Mouse (Mus musculus) spleen, adult 2 months (tissue): ENCODE measurements around the gene Cdk7. TPM values are rescaled to one million over a fixed set of nuclear protein-coding genes. Genes with fewer than 3 reads are reported as not detected.
A peak's percentile ranks its signal among the peaks of the same experiment; 100 is the strongest.

Experiments used
- DNase-seq, 2 experiments: peaks; one replicate each; pipeline versions ENCODE4 v3.0.0 to v3.0.0-alpha.2; 2012 to 2021; ENCODE audit warnings: low spot score in 2 of 2, low read depth in 1 of 2
- H3K27ac ChIP-seq: fragments of 200-500 bp; 2 replicates; pipeline ENCODE4 v1.5.1; 2012; ENCODE audit warnings: low read length, inconsistent platforms; ENCODE audit not compliant: insufficient read depth
- H3K27me3 ChIP-seq: fragments of 200-500 bp; 2 replicates; pipeline ENCODE4 v1.6.1; 2012; ENCODE audit warnings: mild to moderate bottlenecking, moderate library complexity, low read length, inconsistent platforms; ENCODE audit not compliant: control insufficient read depth, insufficient read depth
- H3K36me3 ChIP-seq: fragments of 200-500 bp; 2 replicates; pipeline ENCODE4 v1.6.1; 2012; ENCODE audit warnings: mild to moderate bottlenecking, low read length, inconsistent platforms; ENCODE audit not compliant: control insufficient read depth, insufficient read depth
- H3K4me1 ChIP-seq: fragments of 200-500 bp; 2 replicates; pipeline ENCODE4 v1.6.1; 2011; ENCODE audit warnings: inconsistent platforms; ENCODE audit not compliant: control insufficient read depth, insufficient read depth, insufficient read length
- H3K4me3 ChIP-seq: fragments of 200-500 bp; 2 replicates; pipeline ENCODE4 v1.5.1; 2011; ENCODE audit warnings: mild to moderate bottlenecking, inconsistent platforms; ENCODE audit not compliant: insufficient read depth, insufficient read length; ENCODE audit errors: extremely low read depth
- CTCF ChIP-seq: fragments of 200-500 bp; IDR thresholded peaks from 2 replicates; pipeline ENCODE4 v1.5.1; 2011; ENCODE audit warnings: mild to moderate bottlenecking, inconsistent platforms; ENCODE audit not compliant: insufficient read depth, insufficient read length, insufficient replicate concordance; ENCODE audit errors: extremely low read depth
- POLR2A ChIP-seq: fragments of 200-500 bp; IDR thresholded peaks from 2 replicates; pipeline ENCODE4 v1.6.1; 2011; ENCODE audit warnings: low read depth, low read length, inconsistent platforms
- WGBS: fragments of 180-500 bp; shearing (Covaris S2); methylation state at CpG from one replicate; pipeline ENCODE4 v1.1.7; 2018; 5-methylcytosine and 5-hydroxymethylcytosine counted together
- polyA plus RNA-seq: library from polyadenylated mRNA; depleted of rRNA; stranded (reverse); fragments of >200 nt; gene quantifications from 2 replicates; pipeline ENCODE4 v1.2.3, GENCODE M21; 2012; rRNA removed

The Cdk7 gene
- polyA plus RNA-seq = 7.2 and 7.4 TPM in 2 replicates

- DNase-seq = peak; percentile 85 to 91
- H3K27ac ChIP-seq = peak within 1 kb of the TSS; percentile 56
- peak within 1 kb of the TSS; percentile 91 for H3K4me3 ChIP-seq
- WGBS = 0% methylated on average over 19 of the region's 19 CpGs
- peaks cover 6% of the 10 kb centered on the region; the same call in 1 of the 2 replicates for H3K36me3 ChIP-seq
- peaks cover 6% of the 10 kb centered on the region for H3K4me1 ChIP-seq
- H3K27me3 ChIP-seq = no peaks in the 10 kb centered on the region
- TF ChIP-seq CTCF (no peak), POLR2A (peak; percentile 21)
Measured at GRCm38 (mm10) chr13:100730861-100731176, at the start of gene Cdk7. Gene Cdk7 (minus strand): TSS chr13:100730939.

- H3K27ac ChIP-seq = no peak overlapping the region
- no peak for DNase-seq
- TF ChIP-seq POLR2A = no peak
- TF ChIP-seq CTCF = no peak
- no peaks in the 10 kb centered on the region for H3K27me3 ChIP-seq
- WGBS = 79% methylated on average over 3 of the region's 3 CpGs
- H3K4me3 ChIP-seq = no peak overlapping the region
- H3K4me1 ChIP-seq = peaks cover 3% of the 10 kb centered on the region; the same call in 1 of the 2 replicates
- no peaks in the 10 kb centered on the region for H3K36me3 ChIP-seq
Measured at GRCm38 (mm10) chr13:100777491-100777890, 46.8 kb upstream of the Cdk7 start.

GRCm38 (mm10) chr13:100776710-100777109 lies 46.0 kb upstream of the Cdk7 start:
- no peaks in the 10 kb centered on the region for H3K36me3 ChIP-seq
- H3K27me3 ChIP-seq = no peaks in the 10 kb centered on the region
- TF ChIP-seq CTCF = no peak
- no peak for TF ChIP-seq POLR2A
- 79% methylated on average over 6 of the region's 6 CpGs for WGBS
- H3K4me1 ChIP-seq = peaks cover 3% of the 10 kb centered on the region; the same call in 1 of the 2 replicates
- H3K27ac ChIP-seq = no peak overlapping the region
- no peak for DNase-seq
- no peak overlapping the region for H3K4me3 ChIP-seq

GRCm38 (mm10) chr13:100776056-100776419 lies 45.3 kb upstream of the Cdk7 start:
- Histone ChIP-seq H3K4me1 (peaks cover 3% of the 10 kb centered on the region; the same call in 1 of the 2 replicates), H3K4me3 (peak overlapping the region; percentile 81), H3K27ac (no peak overlapping the region), H3K36me3 (no peaks in the 10 kb centered on the region), H3K27me3 (no peaks in the 10 kb centered on the region)
- TF ChIP-seq POLR2A (no peak), CTCF (no peak)
- no peak for DNase-seq
- WGBS = 8% methylated on average over 8 of the region's 8 CpGs

GRCm38 (mm10) chr13:100775252-100776055 lies 44.7 kb upstream of the Cdk7 start, which contains the start of gene Cenph:
Gene Cenph (minus strand): TSS chr13:100775899.
- TF ChIP-seq CTCF (no peak), POLR2A (no peak)
- Histone ChIP-seq H3K27me3 (no peaks in the 10 kb centered on the region), H3K4me1 (peaks cover 3% of the 10 kb centered on the region; the same call in 1 of the 2 replicates), H3K4me3 (peak within 1 kb of the TSS; percentile 81), H3K27ac (no peak within 1 kb of the TSS), H3K36me3 (no peaks in the 10 kb centered on the region)
- peak; percentile 73 to 82 for DNase-seq
- under 1% methylated on average over 46 of the region's 46 CpGs for WGBS

GRCm38 (mm10) chr13:100774704-100775103 lies 44.0 kb upstream of the Cdk7 start:
- no peaks in the 10 kb centered on the region for H3K27me3 ChIP-seq
- TF ChIP-seq CTCF = no peak
- TF ChIP-seq POLR2A = no peak
- H3K27ac ChIP-seq = no peak overlapping the region
- no peak for DNase-seq
- H3K36me3 ChIP-seq = no peaks in the 10 kb centered on the region
- no peak overlapping the region for H3K4me3 ChIP-seq
- H3K4me1 ChIP-seq = peaks cover 3% of the 10 kb centered on the region; the same call in 1 of the 2 replicates

GRCm38 (mm10) chr13:100755329-100755728 lies 24.6 kb upstream of the Cdk7 start:
- no peak overlapping the region for H3K27ac ChIP-seq
- no peaks in the 10 kb centered on the region for H3K4me1 ChIP-seq
- H3K4me3 ChIP-seq = no peak overlapping the region
- 89% methylated on average over 2 of the region's 2 CpGs for WGBS
- TF ChIP-seq POLR2A (no peak), CTCF (no peak)
- H3K36me3 ChIP-seq = no peaks in the 10 kb centered on the region
- H3K27me3 ChIP-seq = no peaks in the 10 kb centered on the region
- no peak for DNase-seq
